In the genomic region with DNA sequence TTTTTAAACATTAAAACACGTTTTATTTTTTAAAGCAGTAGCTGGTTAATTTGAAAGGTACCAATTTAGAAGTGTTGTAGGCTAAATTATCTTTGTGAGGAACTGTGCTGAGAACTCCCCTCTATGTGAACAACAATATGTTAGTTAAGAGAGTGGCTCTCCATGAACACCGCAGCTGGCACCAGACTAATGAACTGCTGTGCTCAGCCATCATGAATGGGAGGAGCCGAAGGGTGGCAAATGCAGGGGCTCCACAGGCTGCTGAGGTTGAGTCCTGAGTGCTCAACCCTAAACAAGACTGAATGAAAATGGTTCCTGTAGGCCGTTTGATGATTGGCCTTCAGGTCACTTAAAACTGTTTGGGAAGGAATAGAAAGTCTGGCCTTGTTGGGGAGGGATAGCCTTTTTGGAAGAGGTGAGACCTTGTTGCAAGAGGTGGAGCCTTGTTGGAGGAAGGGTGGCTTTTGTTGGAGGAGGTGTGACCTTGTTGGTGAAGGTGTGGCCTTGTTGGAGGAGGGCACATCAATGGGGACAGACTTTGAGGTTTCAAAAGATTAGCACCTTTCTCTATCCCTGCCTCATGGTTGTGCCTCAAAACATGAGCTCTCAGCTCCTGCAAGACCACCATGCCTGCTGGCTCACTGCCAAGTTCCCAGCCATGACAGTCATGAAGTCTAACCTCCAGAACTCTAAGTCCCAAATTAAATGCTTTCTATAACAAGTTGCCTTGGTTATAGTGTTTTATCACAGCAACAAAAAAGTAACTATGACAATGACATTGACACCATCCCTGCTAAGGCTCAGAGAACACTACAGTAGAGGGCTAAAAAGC, we compare ENCODE assay signal across 15 mouse cellular contexts. TPM values are rescaled to one million over a fixed set of nuclear protein-coding genes. Genes with fewer than 3 reads are reported as not detected.
DNase-seq lines count a peak whose midpoint lies in the region; ATAC-seq and TF ChIP-seq lines count a peak whose summit lies in the region.
"Had no signal": no experiment of that assay in that cellular context is flagged by ENCODE, and none has a peak within 500 bp of the region (broad histone marks: within the 10 kb centered on the region; RNA-seq: fewer than 3 reads in every experiment).

No protein-coding gene starts in this region.

- peak; percentile 17 for DNase-seq in gastrocnemius, postnatal 10 days
- no peak for DNase-seq in gastrocnemius, adult 2 months
- peak; percentile 70 for DNase-seq in midbrain, embryonic 11.5 days (ENCODE audit: low spot score, missing footprints)
- DNase-seq in brain, embryonic 14.5 days (ENCODE audit: low read depth): peak; percentile 39
- DNase-seq: cerebellum, adult 11-12 months; kidney, postnatal 25 days; right cerebral cortex, postnatal 25 days; thymus, adult 18-20 months had no signal

- intact Hi-C loops in gastrocnemius, adult 2 months (cut with DNase I): no loop called here

- no peaks in the 10 kb centered on the region for H3K36me3 ChIP-seq in midbrain, embryonic 11.5 days (ENCODE audit: control insufficient read depth, insufficient read depth, low read length)
- no peaks in the 10 kb centered on the region for H3K36me3 ChIP-seq in midbrain, embryonic 13.5 days
- H3K36me3 ChIP-seq: heart, embryonic 15.5 days; liver, embryonic 15.5 days; midbrain, embryonic 12.5 days had no signal

- H3K9me3 ChIP-seq in midbrain, embryonic 11.5 days (ENCODE audit: control insufficient read depth, low read length): no peaks in the 10 kb centered on the region
- no peaks in the 10 kb centered on the region for H3K9me3 ChIP-seq in midbrain, embryonic 13.5 days
- H3K9me3 ChIP-seq: heart, embryonic 15.5 days; liver, embryonic 15.5 days; midbrain, embryonic 12.5 days had no signal

- TF ChIP-seq POLR2A in brain, embryonic 14.5 days (IDR thresholded peaks at IDR 0.05; ENCODE audit: borderline replicate concordance, extremely low read depth, insufficient read depth, insufficient read length, poor library complexity, severe bottlenecking): no peak

- no peaks in the 10 kb centered on the region for H3K27me3 ChIP-seq in midbrain, embryonic 11.5 days (ENCODE audit: control insufficient read depth, insufficient read depth, low read length)
- H3K27me3 ChIP-seq in midbrain, embryonic 13.5 days: no peaks in the 10 kb centered on the region
- H3K27me3 ChIP-seq: heart, embryonic 15.5 days; liver, embryonic 15.5 days; midbrain, embryonic 12.5 days had no signal

- TF ChIP-seq CTCF in gastrocnemius, adult 2 months (IDR thresholded peaks at IDR 0.05): no peak
- no peak for TF ChIP-seq CTCF in brain, embryonic 14.5 days (IDR thresholded peaks at IDR 0.05; ENCODE audit: borderline replicate concordance, extremely low read depth, insufficient read depth, insufficient read length)

- H3K9ac ChIP-seq in midbrain, embryonic 11.5 days (ENCODE audit: low read length): no peak overlapping the region
- H3K9ac ChIP-seq in midbrain, embryonic 13.5 days (replicated peaks): no peak overlapping the region
- H3K9ac ChIP-seq: heart, embryonic 15.5 days; liver, embryonic 15.5 days; midbrain, embryonic 12.5 days had no signal

- H3K27ac ChIP-seq in gastrocnemius, adult 2 months: no peak overlapping the region
- no peak overlapping the region for H3K27ac ChIP-seq in midbrain, embryonic 11.5 days (ENCODE audit: low read depth, low read length)
- H3K27ac ChIP-seq in midbrain, embryonic 13.5 days: no peak overlapping the region
- H3K27ac ChIP-seq: heart, embryonic 15.5 days; liver, embryonic 15.5 days; midbrain, embryonic 12.5 days had no signal

- no peak for ATAC-seq in midbrain, embryonic 11.5 days (ENCODE audit: low FRiP score)
- ATAC-seq in midbrain, embryonic 13.5 days: no peak
- peak; percentile 46; the same call in 1 of the 2 replicates for ATAC-seq in megakaryocyte progenitor cell, adult 5-6 weeks (replicated peaks; ENCODE audit: poor library complexity)
- ATAC-seq in inflammation-experienced regulatory T-cells, adult 6 months: no peak
- ATAC-seq: intestine, embryonic 16.5 days had no signal

- 79% methylated on average over 4 of the region's 4 CpGs for WGBS in midbrain, embryonic 11.5 days
- 83% methylated on average over 4 of the region's 4 CpGs for WGBS in midbrain, embryonic 13.5 days

- H3K4me1 ChIP-seq in midbrain, embryonic 11.5 days (ENCODE audit: control insufficient read depth, insufficient read depth, low read length): no peaks in the 10 kb centered on the region
- no peaks in the 10 kb centered on the region for H3K4me1 ChIP-seq in midbrain, embryonic 13.5 days (replicated peaks)
- H3K4me1 ChIP-seq: heart, embryonic 15.5 days; liver, embryonic 15.5 days; midbrain, embryonic 12.5 days had no signal

- no peak overlapping the region for H3K4me2 ChIP-seq in midbrain, embryonic 11.5 days
- H3K4me2 ChIP-seq in midbrain, embryonic 13.5 days (replicated peaks): no peak overlapping the region
- H3K4me2 ChIP-seq: heart, embryonic 15.5 days; liver, embryonic 15.5 days; midbrain, embryonic 12.5 days had no signal

- H3K4me3 ChIP-seq in gastrocnemius, adult 2 months: no peak overlapping the region
- H3K4me3 ChIP-seq in midbrain, embryonic 11.5 days (ENCODE audit: low read depth, low read length): no peak overlapping the region
- no peak overlapping the region for H3K4me3 ChIP-seq in midbrain, embryonic 13.5 days (replicated peaks)
- H3K4me3 ChIP-seq: heart, embryonic 15.5 days; liver, embryonic 15.5 days; midbrain, embryonic 12.5 days had no signal

RNA-seq across cellular contexts. Expression of a gene that starts 50.0 kb away (rescaled TPM):
- total RNA-seq in gastrocnemius, postnatal 10 days (2021): 10 to 100 TPM; 11.4 to 14.7 TPM
- 1 to 10 TPM; 4.3 to 6.9 TPM for total RNA-seq in gastrocnemius, adult 2 months (2021)
- polyA plus RNA-seq in midbrain, embryonic 11.5 days (2014; fragmentation: Nextera tagmentation; extraction: Ambion mirVana): 6.7 and 6.8 TPM in 2 replicates
- polyA plus RNA-seq in midbrain, embryonic 13.5 days (2015; fragmentation: Nextera tagmentation; extraction: Ambion mirVana): 11.3 and 13.0 TPM in 2 replicates
- polyA plus RNA-seq in brain, embryonic 14.5 days (2012; rRNA removed): 5.7 and 8.0 TPM in 2 replicates
- total RNA-seq in megakaryocyte progenitor cell, adult 5-6 weeks (2015): 3.1 and 4.3 TPM in 2 replicates
- total RNA-seq in megakaryocyte progenitor cell, adult 5-6 weeks (2017): 2.0 and 6.9 TPM in 2 replicates
- 1 to 10 TPM in 1 of 3 experiments, under 1 TPM in 1, not detected in 1; 0.39 to 1.3 TPM for polyA plus RNA-seq in inflammation-experienced regulatory T-cells, adult 6 months (2017; shearing (Covaris generic))
